Comparison of ENCODE assay signal across 10 mouse cellular contexts in the genomic region with DNA sequence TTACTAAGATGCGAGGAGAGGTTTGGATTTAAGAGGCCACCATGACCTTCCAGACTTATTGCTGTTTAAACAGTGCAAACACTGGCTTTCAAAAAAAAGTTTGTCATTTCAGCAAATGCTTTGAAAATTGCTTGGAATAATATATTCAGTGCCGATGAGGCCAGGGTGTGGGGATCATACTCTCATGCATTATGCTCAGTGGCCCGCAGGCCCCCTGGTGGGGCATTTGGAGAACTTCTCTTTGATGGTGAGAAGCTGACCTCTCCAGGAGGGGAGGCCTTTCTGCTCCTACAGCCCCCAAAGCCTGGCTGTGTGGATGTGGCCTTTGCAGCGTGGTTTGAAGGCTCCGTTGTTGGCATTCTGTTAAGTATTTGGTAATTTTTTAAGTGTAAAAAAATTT.
DNase-seq lines count a peak whose midpoint lies in the region; ATAC-seq and TF ChIP-seq lines count a peak whose summit lies in the region.
"Had no signal": no experiment of that assay in that cellular context is flagged by ENCODE, and none has a peak within 500 bp of the region (broad histone marks: within the 10 kb centered on the region; RNA-seq: fewer than 3 reads in every experiment).

No protein-coding gene starts in this region.

- no peak overlapping the region for H3K27ac ChIP-seq in layer of hippocampus, adult 2 months
- no peak overlapping the region for H3K27ac ChIP-seq in CH12.LX (ENCODE audit: insufficient read depth, low read depth)
- H3K27ac ChIP-seq: forebrain, embryonic 15.5 days had no signal

- peaks cover 4% of the 10 kb centered on the region for H3K27me3 ChIP-seq in CH12.LX (replicated peaks)

- no peak; the same call in none of the 2 replicates for TF ChIP-seq RAD21 in CH12.LX (IDR thresholded peaks at IDR 0.05; ENCODE audit: low read depth, low read length)

- dilution Hi-C loops in CH12.LX (cut with MboI; ENCODE audit: extremely low pct_ligation_motif_present, extremely low pct_unique_long_range_greater_than_20kb, low sequenced_read_pairs) = no loop called here

- DNase-seq in embryo, embryonic 10.5 days (ENCODE audit: low spot score) = peak; percentile 63
- DNase-seq in embryo, embryonic 9.5 days (ENCODE audit: extremely low spot score) = no peak
- no peak for DNase-seq in layer of hippocampus, adult 2 months (ENCODE audit: low spot score in 2 of 2)
- no peak for DNase-seq in layer of hippocampus, postnatal 10 days (ENCODE audit: low spot score in 2 of 2)
- DNase-seq in CH12.LX (ENCODE audit: extremely low read depth) = peak; percentile 28
- DNase-seq in induced T-regulatory cell, adult 2 months (ENCODE audit: low read depth) = peak; percentile 3
- DNase-seq in frontal cortex, postnatal 10 days (ENCODE audit: low spot score in 2 of 2) = no peak
- DNase-seq: cerebellum, postnatal 36 days had no signal

- TF ChIP-seq CTCF in layer of hippocampus, adult 2 months (conservative IDR thresholded peaks at IDR 0.05) = peak; percentile 69
- peak in 1 of 2 experiments; percentile 59; a peak in 2 of 4 replicates for TF ChIP-seq CTCF in CH12.LX (conservative IDR thresholded peaks at IDR 0.05 in 1 of 2, IDR thresholded peaks at IDR 0.05 in 1 of 2; ENCODE audit: low read depth in 2 of 2, low read length in 2 of 2)

- no peak for ATAC-seq in megakaryocyte-erythroid progenitor cell, adult 5-6 weeks (replicated peaks; ENCODE audit: low FRiP score, low TSS enrichment, poor library complexity, severe bottlenecking)
- ATAC-seq: forebrain, embryonic 15.5 days had no signal

- TF ChIP-seq EP300 in CH12.LX (IDR thresholded peaks at IDR 0.05; ENCODE audit: low read length) = no peak

- H3K4me3 ChIP-seq in layer of hippocampus, adult 2 months = no peak overlapping the region
- no peak overlapping the region for H3K4me3 ChIP-seq in CH12.LX (replicated peaks in 1 of 3; ENCODE audit: low read depth in 2 of 3, low read length in 2 of 3, poor library complexity in 1 of 3)
- H3K4me3 ChIP-seq: forebrain, embryonic 15.5 days had no signal

- in situ Hi-C loops in CH12.LX (cut with MboI; ENCODE audit: low pct_ligation_motif_present, low pct_unique_long_range_greater_than_20kb, low sequenced_read_pairs) = no loop called here

- H3K9ac ChIP-seq in CH12.LX (ENCODE audit: insufficient read depth, low read depth) = no peak overlapping the region
- H3K9ac ChIP-seq: forebrain, embryonic 15.5 days had no signal

- H3K79me2 ChIP-seq in CH12.LX (replicated peaks; ENCODE audit: control insufficient read depth, extremely low read depth, insufficient read depth, poor library complexity, severe bottlenecking) = no peaks in the 10 kb centered on the region

- H3K4me1 ChIP-seq in CH12.LX (ENCODE audit: control insufficient read depth in 1 of 2, insufficient read depth in 2 of 2) = no peaks in the 10 kb centered on the region
- H3K4me1 ChIP-seq: forebrain, embryonic 15.5 days had no signal

- no peak for TF ChIP-seq POLR2A in CH12.LX (IDR thresholded peaks at IDR 0.05; ENCODE audit: low read depth, low read length)

- H3K9me3 ChIP-seq in CH12.LX (replicated peaks; ENCODE audit: low read length) = peaks cover 12% of the 10 kb centered on the region
- H3K9me3 ChIP-seq: forebrain, embryonic 15.5 days had no signal

- H3K36me3 ChIP-seq in CH12.LX (replicated peaks in 1 of 2; ENCODE audit: control insufficient read depth in 1 of 2, insufficient read depth in 1 of 2, low read length in 1 of 2) = no peaks in the 10 kb centered on the region
- H3K36me3 ChIP-seq: forebrain, embryonic 15.5 days had no signal

- no peak overlapping the region for H3K4me2 ChIP-seq in CH12.LX (ENCODE audit: insufficient read depth, low read depth, poor library complexity, severe bottlenecking)
- H3K4me2 ChIP-seq: forebrain, embryonic 15.5 days had no signal

TF ChIP-seq in CH12.LX, 34 proteins besides CTCF, POLR2A, EP300 and RAD21:
- peak; percentile 42; the same call in 1 of the 2 replicates for TF ChIP-seq SMC3 (IDR thresholded peaks at IDR 0.05; ENCODE audit: low read depth, low read length)
- no peak for TF ChIP-seq ELF1 (IDR thresholded peaks at IDR 0.05; ENCODE audit: low read depth, low read length)

Comparison
In these comparisons a context has a peak if more than half of its experiments do, and no peak if none do; other contexts are left out.
1. DNase-seq: peak in embryo, embryonic 10.5 days (single experiment), CH12.LX (single experiment) and induced T-regulatory cell, adult 2 months (single experiment); none in embryo, embryonic 9.5 days (single experiment), layer of hippocampus, adult 2 months (0 of 2), layer of hippocampus, postnatal 10 days (0 of 2) and frontal cortex, postnatal 10 days (0 of 2).